Mouse (Mus musculus) neural tube, embryonic 13.5 days (tissue): Measurements from ENCODE around the gene Ywhae. TPM values are rescaled to one million over a fixed set of nuclear protein-coding genes. Genes with fewer than 3 reads are reported as not detected.
A peak's percentile ranks its signal among the peaks of the same experiment; 100 is the strongest.

Experiments
- ATAC-seq: fragments of 200-750 bp; cut with Nextera tagmentation; 2 replicates; pipeline ENCODE4 v1.8.0; 2017; ENCODE audit warnings: low read depth, mild to moderate bottlenecking, moderate TSS enrichment, moderate library complexity
- H3K27ac ChIP-seq: fragments of 300-500 bp; sonication (generic); replicated peaks from 2 replicates; pipeline ENCODE4 v1.5.1; 2015; ENCODE audit warnings: moderate library complexity, mild to moderate bottlenecking, inconsistent platforms
- H3K27me3 ChIP-seq: fragments of 300-500 bp; sonication (generic); 2 replicates; pipeline ENCODE4 v1.6.1; 2015; ENCODE audit warnings: mild to moderate bottlenecking, inconsistent platforms
- H3K36me3 ChIP-seq: fragments of 300-500 bp; sonication (generic); 2 replicates; pipeline ENCODE4 v1.6.1; 2015; ENCODE audit warnings: mild to moderate bottlenecking, inconsistent platforms
- H3K4me1 ChIP-seq: fragments of 300-500 bp; sonication (generic); replicated peaks from 2 replicates; pipeline ENCODE4 v1.6.1; 2015; ENCODE audit warnings: inconsistent platforms
- H3K4me2 ChIP-seq: fragments of 300-500 bp; sonication (generic); 2 replicates; pipeline ENCODE4 v1.6.1; 2015; ENCODE audit warnings: inconsistent platforms, mild to moderate bottlenecking, moderate library complexity
- H3K4me3 ChIP-seq: fragments of 300-500 bp; sonication (generic); 2 replicates; pipeline ENCODE4 v1.5.1; 2015; ENCODE audit warnings: mild to moderate bottlenecking, inconsistent platforms
- H3K9ac ChIP-seq: fragments of 300-500 bp; sonication (generic); 2 replicates; pipeline ENCODE4 v1.6.1; 2015; ENCODE audit warnings: moderate library complexity, mild to moderate bottlenecking, inconsistent platforms
- H3K9me3 ChIP-seq: fragments of 300-500 bp; sonication (generic); 2 replicates; pipeline ENCODE4 v1.6.1; 2016; ENCODE audit warnings: inconsistent platforms
- WGBS: fragments of 180-500 bp; shearing (Covaris S2); methylation state at CpG from one replicate; pipeline ENCODE4 v1.1.7; 2015; 5-methylcytosine and 5-hydroxymethylcytosine counted together
- polyA plus RNA-seq: library from polyadenylated mRNA; unstranded; fragments of >200 nt; fragmentation: Nextera tagmentation; extraction: Ambion mirVana; gene quantifications from 2 replicates; pipeline ENCODE4 v1.2.1, GENCODE M21; 2015

The Ywhae gene
- polyA plus RNA-seq, 1 experiment from 2014 or later, result 1,498 TPM

GRCm38 (mm10) chr11:75796536-75797246, 64.0 kb downstream of the Ywhae start:
- H3K4me3 ChIP-seq, result peak overlapping the region; percentile 50
- H3K9ac ChIP-seq, result peak overlapping the region; percentile 73; the same call in 1 of the 2 replicates
- H3K4me2 ChIP-seq, result peak overlapping the region; percentile 62
- no peak for ATAC-seq
- peaks cover 30% of the 10 kb centered on the region for H3K4me1 ChIP-seq
- WGBS, result 74% methylated on average over 13 of the region's 13 CpGs
- H3K27me3 ChIP-seq, result peaks cover 60% of the 10 kb centered on the region
- no peaks in the 10 kb centered on the region for H3K36me3 ChIP-seq
- H3K9me3 ChIP-seq, result no peaks in the 10 kb centered on the region
- no peak overlapping the region for H3K27ac ChIP-seq

- no peak overlapping the region for H3K4me2 ChIP-seq
- H3K36me3 ChIP-seq, result no peaks in the 10 kb centered on the region
- H3K27ac ChIP-seq, result no peak overlapping the region
- H3K4me1 ChIP-seq, result peaks cover 13% of the 10 kb centered on the region
- ATAC-seq, result no peak
- WGBS, result 87% methylated on average over 4 of the region's 4 CpGs
- peaks cover 18% of the 10 kb centered on the region for H3K27me3 ChIP-seq
- H3K9ac ChIP-seq, result no peak overlapping the region
- no peaks in the 10 kb centered on the region for H3K9me3 ChIP-seq
- H3K4me3 ChIP-seq, result no peak overlapping the region
These were observed 68.7 kb downstream of the Ywhae start for GRCm38 (mm10) chr11:75801369-75801768.

GRCm38 (mm10) chr11:75801771-75802550, 69.3 kb downstream of the Ywhae start:
- WGBS, result 81% methylated on average over 7 of the region's 7 CpGs
- Histone ChIP-seq H3K27me3 (peaks cover 12% of the 10 kb centered on the region), H3K4me1 (peaks cover 10% of the 10 kb centered on the region), H3K4me3 (no peak overlapping the region), H3K9me3 (no peaks in the 10 kb centered on the region), H3K4me2 (no peak overlapping the region), H3K9ac (no peak overlapping the region), H3K36me3 (no peaks in the 10 kb centered on the region), H3K27ac (no peak overlapping the region)
- no peak for ATAC-seq

- peaks cover 8% of the 10 kb centered on the region for H3K4me1 ChIP-seq
- H3K9me3 ChIP-seq, result no peaks in the 10 kb centered on the region
- no peaks in the 10 kb centered on the region for H3K36me3 ChIP-seq
- no peak overlapping the region for H3K27ac ChIP-seq
- ATAC-seq, result no peak; the same call in 1 of the 2 replicates
- WGBS, result 30% methylated on average over 5 of the region's 5 CpGs
- H3K9ac ChIP-seq, result peak overlapping the region; percentile 22; the same call in 1 of the 2 replicates
- no peak overlapping the region for H3K4me2 ChIP-seq
- no peak overlapping the region for H3K4me3 ChIP-seq
- H3K27me3 ChIP-seq, result no peaks in the 10 kb centered on the region
These were observed 74.8 kb downstream of the Ywhae start for GRCm38 (mm10) chr11:75807486-75807885.

GRCm38 (mm10) chr11:75810526-75810925, 77.9 kb downstream of the Ywhae start:
- H3K4me2 ChIP-seq, result no peak overlapping the region

GRCm38 (mm10) chr11:75811900-75812299, 79.2 kb downstream of the Ywhae start:
- Histone ChIP-seq H3K9me3 (no peaks in the 10 kb centered on the region), H3K27ac (no peak overlapping the region; the same call in 1 of the 2 replicates), H3K9ac (no peak overlapping the region), H3K4me3 (no peak overlapping the region), H3K27me3 (no peaks in the 10 kb centered on the region), H3K4me2 (no peak overlapping the region), H3K4me1 (peaks cover 9% of the 10 kb centered on the region), H3K36me3 (no peaks in the 10 kb centered on the region)
- ATAC-seq, result no peak
- WGBS, result 64% methylated on average over 3 of the region's 3 CpGs

More at GRCm38 (mm10) chr11:75810526-75810925, 77.9 kb downstream of the Ywhae start:
- no peaks in the 10 kb centered on the region for H3K27me3 ChIP-seq
- no peak overlapping the region for H3K27ac ChIP-seq
- no peak for ATAC-seq
- no peak overlapping the region for H3K9ac ChIP-seq
- H3K36me3 ChIP-seq, result no peaks in the 10 kb centered on the region
- H3K4me3 ChIP-seq, result no peak overlapping the region
- 90% methylated on average over 3 of the region's 3 CpGs for WGBS
- H3K9me3 ChIP-seq, result no peaks in the 10 kb centered on the region
- H3K4me1 ChIP-seq, result peaks cover 8% of the 10 kb centered on the region

- Histone ChIP-seq H3K27ac (0 out of 2 replicates have a peak overlapping the region, but pooled peaks have one; percentile 5), H3K36me3 (no peaks in the 10 kb centered on the region), H3K9me3 (no peaks in the 10 kb centered on the region), H3K4me2 (no peak overlapping the region), H3K27me3 (no peaks in the 10 kb centered on the region), H3K9ac (no peak overlapping the region), H3K4me3 (no peak overlapping the region), H3K4me1 (peaks cover 9% of the 10 kb centered on the region; the same call in 1 of the 2 replicates)
- WGBS, result 65% methylated on average over 10 of the region's 10 CpGs
- no peak for ATAC-seq
These were observed 80.4 kb downstream of the Ywhae start for GRCm38 (mm10) chr11:75813085-75813484.

Other genes with a start within 250 kb of the Ywhae start
- gene Prpf8, start 246.1 kb upstream of the Ywhae start, polyA plus RNA-seq, result 47.3 and 51.3 TPM in 2 replicates
- 0.54 and 1.7 TPM in 2 replicates for gene Rilp, start 222.8 kb upstream of the Ywhae start, polyA plus RNA-seq
- 4.7 TPM in 2 replicates for gene Scarf1, start 219.3 kb upstream of the Ywhae start, polyA plus RNA-seq
- gene Slc43a2, start 201.2 kb upstream of the Ywhae start, polyA plus RNA-seq, result 17.5 and 20.4 TPM in 2 replicates
- gene Pitpna, start 144.8 kb upstream of the Ywhae start, polyA plus RNA-seq, result 122 and 128 TPM in 2 replicates
- 39.9 and 42.8 TPM in 2 replicates for gene Inpp5k, start 101.9 kb upstream of the Ywhae start, polyA plus RNA-seq
- 10.7 and 12.9 TPM in 2 replicates for gene Myo1c, start 82.4 kb upstream of the Ywhae start, polyA plus RNA-seq
- gene Crk, start 53.6 kb upstream of the Ywhae start, polyA plus RNA-seq, result 120 and 133 TPM in 2 replicates
- 0.92 and 0.99 TPM in 2 replicates for gene Doc2b, start 63.2 kb downstream of the Ywhae start, polyA plus RNA-seq
- gene Rph3al, start 205.6 kb downstream of the Ywhae start, polyA plus RNA-seq, result 1.7 and 2.3 TPM in 2 replicates